Mouse (Mus musculus) ovary, postnatal 10 days (tissue): ENCODE measurements around the gene Hist1h3b.
"Not testable (repeated sequence)": the region's sequence is repeated elsewhere in the genome, so short reads cannot be mapped to it uniquely, and the experiment has no call there.

ENCODE experiments used
- DNase-seq: peaks from one replicate; pipeline ENCODE4 v3.0.0; 2022; ENCODE audit warnings: low spot score

Hist1h3b gene

GRCm38 (mm10) chr13:23738677-23739068, 13.4 kb upstream of the Hist1h3b start, which contains the start of gene Hist1h1c:
Gene Hist1h1c, plus strand, starts transcription at chr13:23738808.
- peak; percentile 95 for DNase-seq

- peak; percentile 78 for DNase-seq
Measured at GRCm38 (mm10) chr13:23739069-23739921, 12.8 kb upstream of the Hist1h3b start.

- DNase-seq = no peak
Measured at GRCm38 (mm10) chr13:23739922-23740252, 12.2 kb upstream of the Hist1h3b start.

- no peak for DNase-seq
Measured at GRCm38 (mm10) chr13:23740256-23740840, 11.7 kb upstream of the Hist1h3b start.

- DNase-seq = no peak
Measured at GRCm38 (mm10) chr13:23740910-23741309, 11.2 kb upstream of the Hist1h3b start.

GRCm38 (mm10) chr13:23742007-23742406, 10.1 kb upstream of the Hist1h3b start:
- no peak for DNase-seq

- no peak for DNase-seq
Measured at GRCm38 (mm10) chr13:23743215-23743614, 8.9 kb upstream of the Hist1h3b start.

- DNase-seq = no peak
Measured at GRCm38 (mm10) chr13:23743963-23744362, 8.1 kb upstream of the Hist1h3b start.

GRCm38 (mm10) chr13:23744421-23745380, 7.4 kb upstream of the Hist1h3b start:
- DNase-seq = no peak

GRCm38 (mm10) chr13:23745381-23746161, 6.5 kb upstream of the Hist1h3b start, which contains the start of gene Hist1h3c:
Gene Hist1h3c, minus strand, starts transcription at chr13:23745602.
- DNase-seq = no peak

GRCm38 (mm10) chr13:23746201-23747080, 5.6 kb upstream of the Hist1h3b start, which contains the start of gene Hist1h2bb:
Gene Hist1h2bb, plus strand, starts transcription at chr13:23746734.
- DNase-seq = peak; percentile 66

GRCm38 (mm10) chr13:23747081-23747891, 4.8 kb upstream of the Hist1h3b start:
- DNase-seq = no peak

- DNase-seq = no peak
Measured at GRCm38 (mm10) chr13:23747892-23748288, 4.2 kb upstream of the Hist1h3b start.

- no peak for DNase-seq
Measured at GRCm38 (mm10) chr13:23749563-23750121, 2.4 kb upstream of the Hist1h3b start.

- DNase-seq = not testable (repeated sequence)
Measured at GRCm38 (mm10) chr13:23750839-23751477, 1.1 kb upstream of the Hist1h3b start, which contains the start of gene Hist1h2ab. Gene Hist1h2ab, plus strand, starts transcription at chr13:23751126.

GRCm38 (mm10) chr13:23751478-23751956, 550 bp upstream of the Hist1h3b start:
- DNase-seq = no peak

GRCm38 (mm10) chr13:23752742-23753172, 690 bp downstream of the Hist1h3b start:
- no peak for DNase-seq
